Mouse (Mus musculus): ENCODE results near the gene Npm1. TPM values are rescaled to one million over a fixed set of nuclear protein-coding genes. Genes with fewer than 3 reads are reported as not detected.

Gene Npm1
- polyA plus RNA-seq, 1 experiment from 2014 or later = 382 TPM

DNA sequence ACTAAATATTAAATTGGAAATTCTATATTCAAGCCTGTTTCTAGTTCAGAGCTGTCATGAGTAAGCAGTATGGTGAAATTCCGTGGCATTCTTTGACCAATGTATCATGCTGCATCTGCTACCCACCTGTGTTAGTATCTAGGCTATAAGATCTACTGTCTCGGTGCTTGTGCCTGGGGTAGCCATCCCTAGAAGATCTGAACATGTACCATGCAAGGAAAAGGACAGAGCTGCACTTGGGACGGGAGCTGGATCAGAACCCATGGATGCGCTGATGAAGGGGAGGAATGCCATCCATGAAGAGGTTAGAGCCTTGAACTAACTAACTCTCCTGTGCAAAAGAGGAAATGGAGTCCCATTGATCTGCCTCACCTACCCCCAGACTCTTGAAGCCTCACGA is 24.3 kb downstream of the Npm1 start:
- no peak overlapping the region for H3K4me2 ChIP-seq
- H3K9ac ChIP-seq = no peak overlapping the region
- H3K4me1 ChIP-seq = 0 out of 2 replicates have a peak, but pooled peaks cover 1% of the 10 kb centered on the region
- H3K4me3 ChIP-seq = no peak overlapping the region
- no peaks in the 10 kb centered on the region for H3K36me3 ChIP-seq (replicated peaks)
- WGBS = 89% methylated on average over 5 of the region's 5 CpGs
- 0 out of 2 replicates have a peak, but pooled peaks cover 2% of the 10 kb centered on the region for H3K27me3 ChIP-seq (replicated peaks)
- no peak overlapping the region for H3K27ac ChIP-seq
- H3K9me3 ChIP-seq = no peaks in the 10 kb centered on the region
- ATAC-seq (replicated peaks) = no peak

DNA sequence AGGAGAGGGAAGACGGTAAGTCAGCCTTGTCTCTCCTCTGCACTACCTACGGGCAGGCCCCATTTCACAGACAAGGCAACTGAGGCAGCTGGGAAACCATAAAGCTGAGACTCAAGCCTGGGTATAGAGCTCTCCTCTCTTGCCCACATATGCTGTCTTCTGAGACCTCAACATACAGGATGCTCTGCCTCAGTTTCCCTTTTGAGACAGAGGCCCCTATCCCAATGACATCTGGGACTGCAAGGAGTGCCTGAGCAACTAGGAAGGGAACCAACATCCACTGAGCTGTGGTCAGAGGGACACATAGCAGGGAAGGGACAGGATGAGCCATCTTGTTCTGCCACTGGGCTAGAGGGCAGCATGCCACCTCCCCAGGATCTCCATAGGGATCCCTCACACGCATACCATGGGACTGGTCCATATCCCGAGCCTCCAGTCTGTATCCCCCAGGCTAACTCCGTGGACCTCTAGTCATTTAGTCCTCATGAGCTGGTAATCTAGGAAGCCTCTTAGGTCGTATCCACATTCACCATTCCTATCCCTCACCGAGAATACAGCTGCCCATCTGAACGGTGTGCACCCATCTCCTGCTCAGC is 28.5 kb downstream of the Npm1 start:
- Histone ChIP-seq H3K4me1 (no peaks in the 10 kb centered on the region), H3K9ac (no peak overlapping the region), H3K27me3 (replicated peaks) (no peaks in the 10 kb centered on the region), H3K27ac (no peak overlapping the region), H3K4me2 (no peak overlapping the region), H3K36me3 (replicated peaks) (no peaks in the 10 kb centered on the region), H3K4me3 (no peak overlapping the region), H3K9me3 (no peaks in the 10 kb centered on the region)
- WGBS = 91% methylated on average over 8 of the region's 8 CpGs
- ATAC-seq (replicated peaks) = no peak

DNA sequence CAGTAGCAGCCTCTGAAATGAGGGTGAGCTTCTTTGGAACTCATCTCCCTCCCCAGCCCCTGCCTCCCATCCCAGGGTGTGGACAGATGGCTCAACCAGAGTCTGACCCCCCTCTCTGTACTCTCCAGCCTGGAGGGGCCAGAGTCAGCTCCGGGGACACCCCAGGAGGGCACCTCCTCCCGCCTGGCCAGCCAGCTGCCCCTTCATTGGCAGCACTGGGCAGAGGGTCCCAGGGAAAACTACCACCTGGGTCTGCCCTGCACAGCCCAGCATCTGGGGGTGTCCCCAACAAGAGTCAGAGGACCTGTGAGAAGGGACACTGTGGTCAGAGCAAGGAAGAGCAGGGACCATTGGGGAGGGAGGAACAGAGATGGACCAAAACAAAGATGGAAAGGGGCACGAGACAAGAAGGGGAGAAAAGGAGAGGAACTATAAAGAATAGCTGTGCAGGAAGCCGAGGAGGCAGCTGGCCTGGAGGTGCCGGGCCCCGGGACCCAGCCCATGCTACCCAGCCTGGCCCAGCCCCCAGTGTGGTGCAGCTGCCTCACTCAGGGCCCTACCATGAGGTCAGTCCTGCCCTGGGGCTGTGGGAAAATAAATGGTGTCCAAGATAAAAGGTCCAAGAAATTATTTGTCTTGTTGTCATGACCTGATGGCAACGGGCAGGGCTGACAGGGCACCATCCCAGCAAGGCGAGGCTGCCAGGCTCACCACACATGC is 30.2 kb downstream of the Npm1 start:
- WGBS = 73% methylated on average over 8 of the region's 8 CpGs

DNA sequence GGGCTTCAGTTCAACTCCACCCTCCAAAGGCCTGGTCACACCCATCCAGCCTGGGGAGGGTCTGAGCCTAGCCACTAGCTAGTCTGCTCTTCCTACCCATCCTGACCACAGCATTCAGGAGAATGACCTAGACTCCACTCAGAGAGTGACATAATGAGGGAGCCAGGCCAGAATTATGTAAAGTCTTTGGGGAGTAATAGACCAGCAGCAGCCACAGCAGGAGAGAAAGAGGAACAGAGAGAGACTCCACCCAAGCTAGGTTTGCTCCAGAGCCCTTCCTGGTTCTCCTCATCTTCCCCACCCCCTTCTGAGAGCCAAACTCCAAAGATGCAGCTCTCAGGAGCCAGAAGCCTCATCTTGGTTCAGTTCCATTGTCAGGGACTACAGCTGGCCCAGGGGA is 35.9 kb downstream of the Npm1 start:
- ATAC-seq (replicated peaks) = no peak
- no peak overlapping the region for H3K4me3 ChIP-seq
- no peak overlapping the region for H3K4me2 ChIP-seq
- H3K9ac ChIP-seq = no peak overlapping the region
- no peaks in the 10 kb centered on the region; the same call in 1 of the 2 replicates for H3K27me3 ChIP-seq (replicated peaks)
- peaks cover 6% of the 10 kb centered on the region; the same call in 1 of the 2 replicates for H3K4me1 ChIP-seq
- no peaks in the 10 kb centered on the region for H3K9me3 ChIP-seq
- no peaks in the 10 kb centered on the region for H3K36me3 ChIP-seq (replicated peaks)
- H3K27ac ChIP-seq = no peak overlapping the region

More for the DNA sequence above, 30.2 kb downstream of the Npm1 start:
- no peak for ATAC-seq (replicated peaks)
- Histone ChIP-seq H3K27ac (no peak overlapping the region), H3K27me3 (replicated peaks) (no peaks in the 10 kb centered on the region), H3K9ac (no peak overlapping the region), H3K9me3 (no peaks in the 10 kb centered on the region), H3K36me3 (replicated peaks) (no peaks in the 10 kb centered on the region), H3K4me2 (no peak overlapping the region), H3K4me1 (no peaks in the 10 kb centered on the region), H3K4me3 (no peak overlapping the region)

DNA sequence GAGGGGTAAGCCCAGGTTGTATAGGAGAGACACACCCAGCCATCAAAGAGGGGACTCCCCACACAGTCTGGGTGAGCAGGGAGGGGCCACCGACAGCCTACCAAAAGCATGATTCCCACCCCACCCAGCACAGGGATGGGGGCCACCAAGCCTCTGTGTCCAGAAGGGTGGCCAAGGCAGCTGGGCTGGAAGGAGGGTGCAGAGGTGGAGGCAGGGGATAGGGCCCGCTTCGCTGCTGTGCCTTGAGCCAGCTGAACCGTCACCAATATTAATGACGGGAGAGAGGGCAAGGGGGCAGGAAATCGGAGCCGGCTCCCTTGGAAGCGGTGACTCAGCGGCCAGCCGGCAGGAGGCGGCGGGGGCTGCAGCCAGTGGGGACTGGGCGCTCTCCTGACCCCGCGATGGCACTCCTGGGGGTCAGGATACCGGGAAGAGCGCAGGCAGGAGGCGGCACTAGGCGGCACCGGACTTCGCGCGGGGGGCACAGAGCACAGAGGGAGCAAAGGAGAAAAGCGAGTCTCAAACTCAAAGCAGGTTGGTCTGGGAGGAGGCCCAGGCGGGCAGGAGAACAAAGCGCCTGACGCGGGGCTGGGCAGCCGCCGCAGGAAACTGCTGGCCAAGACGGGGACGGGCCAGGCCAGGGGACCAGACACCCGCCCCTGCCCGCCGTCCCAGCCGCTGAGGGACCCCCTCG is 40.3 kb downstream of the Npm1 start:
- Histone ChIP-seq H3K27ac (no peak overlapping the region), H3K9me3 (no peaks in the 10 kb centered on the region), H3K9ac (peak overlapping the region; percentile 31; the same call in 1 of the 2 replicates), H3K4me3 (peak overlapping the region; percentile 27), H3K27me3 (replicated peaks) (no peaks in the 10 kb centered on the region; the same call in 1 of the 2 replicates), H3K4me2 (peak overlapping the region; percentile 55), H3K36me3 (replicated peaks) (no peaks in the 10 kb centered on the region), H3K4me1 (peaks cover 6% of the 10 kb centered on the region; the same call in 1 of the 2 replicates)
- ATAC-seq (replicated peaks) = peak; percentile 55
- WGBS = 6% methylated on average over 33 of the region's 37 CpGs

DNA sequence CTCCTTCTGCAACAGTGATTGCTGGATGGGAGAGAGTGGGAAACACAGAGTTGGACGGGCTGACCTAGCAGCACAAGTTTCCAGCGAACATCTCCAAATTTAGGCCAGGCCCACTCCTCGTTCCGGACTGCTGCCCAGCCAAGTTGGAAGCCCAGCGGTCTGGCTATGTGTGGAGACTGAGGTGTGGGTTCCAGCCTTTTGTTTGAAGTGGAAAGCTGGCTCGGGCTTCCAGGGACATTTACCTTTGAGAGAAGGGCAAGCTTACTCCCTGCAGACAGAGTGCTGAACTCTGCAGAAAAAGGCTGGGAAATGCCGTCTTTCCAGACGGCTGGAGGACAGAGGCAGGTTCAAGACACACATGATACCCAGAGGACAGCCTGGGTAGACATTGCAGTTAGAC is 43.5 kb downstream of the Npm1 start:
- H3K9ac ChIP-seq = no peak overlapping the region
- WGBS = 72% methylated on average over 8 of the region's 8 CpGs
- H3K36me3 ChIP-seq (replicated peaks) = no peaks in the 10 kb centered on the region

DNA sequence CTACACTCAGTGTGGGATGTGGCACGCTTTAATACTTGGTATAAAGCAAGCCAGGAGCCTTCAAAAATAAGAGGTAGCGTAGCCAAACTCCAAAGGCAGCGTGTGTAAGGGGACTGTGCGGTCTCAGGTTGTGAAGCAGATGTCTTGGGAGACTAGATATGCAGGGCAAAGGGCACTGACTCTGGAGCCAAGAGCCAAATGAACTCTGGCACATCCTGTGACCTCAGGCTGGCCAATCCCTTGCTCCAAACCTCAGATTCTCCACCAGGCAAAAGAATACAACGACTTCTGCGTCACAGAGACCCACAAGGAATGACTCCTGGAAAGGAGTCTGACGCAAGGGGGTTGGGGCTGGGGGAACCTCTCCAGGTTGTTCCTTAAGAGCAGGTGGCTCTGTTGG is 43.9 kb downstream of the Npm1 start:
- H3K27me3 ChIP-seq (replicated peaks) = no peaks in the 10 kb centered on the region; the same call in 1 of the 2 replicates
- H3K4me1 ChIP-seq = peaks cover 6% of the 10 kb centered on the region; the same call in 1 of the 2 replicates
- no peak overlapping the region for H3K4me3 ChIP-seq
- no peaks in the 10 kb centered on the region for H3K36me3 ChIP-seq (replicated peaks)
- H3K9me3 ChIP-seq = no peaks in the 10 kb centered on the region
- 91% methylated on average over 7 of the region's 7 CpGs for WGBS
- ATAC-seq (replicated peaks) = no peak
- H3K27ac ChIP-seq = no peak overlapping the region
- no peak overlapping the region for H3K4me2 ChIP-seq
- no peak overlapping the region for H3K9ac ChIP-seq

More for the DNA sequence above, 43.5 kb downstream of the Npm1 start:
- Histone ChIP-seq H3K27ac (no peak overlapping the region), H3K4me3 (no peak overlapping the region), H3K4me2 (no peak overlapping the region), H3K27me3 (replicated peaks) (no peaks in the 10 kb centered on the region; the same call in 1 of the 2 replicates), H3K4me1 (peaks cover 6% of the 10 kb centered on the region; the same call in 1 of the 2 replicates), H3K9me3 (no peaks in the 10 kb centered on the region)
- ATAC-seq (replicated peaks) = no peak

DNA sequence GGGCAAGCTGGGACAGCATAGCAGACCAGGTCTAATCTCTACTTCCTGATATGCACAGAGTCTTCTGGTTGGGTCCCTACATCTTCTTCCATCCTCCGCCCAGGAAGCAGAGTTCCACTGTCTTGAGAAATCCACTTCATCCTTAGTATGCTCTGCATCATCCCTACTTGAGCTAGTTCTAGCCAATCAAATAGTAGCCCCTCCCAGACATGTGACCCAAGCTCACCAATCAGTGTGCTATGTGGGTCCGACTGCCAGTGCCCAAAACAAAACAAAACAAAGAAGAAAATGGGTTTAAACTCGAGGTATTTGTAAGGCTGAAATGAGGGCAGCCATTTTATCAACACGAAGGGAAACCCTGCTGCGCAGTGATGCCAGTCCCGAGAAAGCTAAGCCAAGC is 44.5 kb downstream of the Npm1 start:
- H3K9me3 ChIP-seq = no peaks in the 10 kb centered on the region
- no peak overlapping the region for H3K9ac ChIP-seq
- ATAC-seq (replicated peaks) = no peak
- WGBS = 78% methylated on average over 6 of the region's 6 CpGs
- no peaks in the 10 kb centered on the region; the same call in 1 of the 2 replicates for H3K27me3 ChIP-seq (replicated peaks)
- H3K36me3 ChIP-seq (replicated peaks) = no peaks in the 10 kb centered on the region
- H3K4me2 ChIP-seq = no peak overlapping the region
- peaks cover 6% of the 10 kb centered on the region; the same call in 1 of the 2 replicates for H3K4me1 ChIP-seq
- H3K27ac ChIP-seq = no peak overlapping the region
- no peak overlapping the region for H3K4me3 ChIP-seq

DNA sequence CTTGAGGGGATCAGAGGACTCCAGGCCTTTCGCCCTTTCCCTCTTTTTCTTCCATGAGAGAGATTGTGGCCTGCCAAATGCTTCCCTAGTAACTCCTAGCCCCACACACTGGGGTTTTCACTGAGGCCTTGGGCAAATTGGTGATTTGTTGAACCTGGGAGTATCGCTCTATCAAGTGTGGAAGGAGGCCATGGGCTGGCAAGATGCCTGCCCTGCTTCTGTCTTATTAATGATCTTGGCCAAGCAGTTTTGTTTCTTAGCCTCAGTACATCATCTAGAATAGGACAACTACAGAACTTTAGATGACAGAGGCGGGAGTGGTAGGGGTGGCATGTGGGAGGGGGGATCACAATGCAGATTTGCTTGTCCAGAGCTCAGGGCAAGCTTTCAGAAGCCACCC is 47.2 kb downstream of the Npm1 start:
- no peak for ATAC-seq (replicated peaks)
- Histone ChIP-seq H3K36me3 (replicated peaks) (no peaks in the 10 kb centered on the region), H3K4me3 (no peak overlapping the region), H3K4me1 (no peaks in the 10 kb centered on the region), H3K27me3 (replicated peaks) (no peaks in the 10 kb centered on the region), H3K9me3 (no peaks in the 10 kb centered on the region), H3K4me2 (no peak overlapping the region), H3K27ac (no peak overlapping the region), H3K9ac (no peak overlapping the region)
- WGBS = 78% methylated on average over 3 of the region's 3 CpGs

DNA sequence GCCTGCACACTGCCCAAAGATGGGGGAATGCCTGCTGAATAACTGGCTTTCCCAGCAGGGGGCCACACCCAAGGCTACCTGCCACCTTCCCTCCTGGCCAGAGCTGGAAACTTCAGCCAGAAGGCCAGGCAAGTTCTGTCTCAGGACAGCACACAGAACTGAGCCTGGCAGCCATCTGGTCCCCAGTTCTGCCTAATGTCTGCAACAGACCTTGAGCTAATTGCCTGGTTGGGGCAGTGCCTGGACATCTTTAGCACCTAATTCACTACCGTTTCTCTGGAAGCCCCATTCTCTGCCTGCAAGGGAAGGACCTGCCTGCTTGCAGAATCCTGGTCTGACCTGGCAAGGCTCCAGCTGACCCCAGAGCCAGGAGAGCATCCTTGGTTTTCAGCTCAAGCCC is 50.6 kb downstream of the Npm1 start:
- Histone ChIP-seq H3K9ac (no peak overlapping the region), H3K36me3 (replicated peaks) (no peaks in the 10 kb centered on the region), H3K27ac (no peak overlapping the region), H3K4me1 (no peaks in the 10 kb centered on the region), H3K9me3 (no peaks in the 10 kb centered on the region), H3K27me3 (replicated peaks) (no peaks in the 10 kb centered on the region), H3K4me3 (no peak overlapping the region), H3K4me2 (no peak overlapping the region)
- 35% methylated on average over 1 of the region's 1 CpGs for WGBS
- no peak for ATAC-seq (replicated peaks)

DNA sequence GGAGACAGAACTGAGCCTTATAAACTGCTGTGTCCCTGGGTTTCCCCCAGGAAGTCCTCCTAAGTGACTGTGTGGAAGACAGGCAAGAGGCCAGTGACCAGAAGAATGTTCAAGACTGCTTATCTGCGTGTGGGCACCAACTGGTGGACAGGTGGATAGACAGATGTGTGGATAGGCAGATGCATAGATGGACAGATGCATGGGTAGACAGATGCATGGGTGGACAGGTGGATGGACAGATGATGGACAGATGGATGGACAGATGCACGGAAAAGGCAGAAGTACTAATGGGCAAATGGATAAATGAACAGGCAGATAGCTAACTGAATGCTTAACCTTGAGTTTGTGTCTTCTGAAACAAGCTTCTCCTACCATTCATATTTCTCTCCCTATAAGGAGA is 52.9 kb downstream of the Npm1 start:
- no peak for ATAC-seq (replicated peaks)

DNA sequence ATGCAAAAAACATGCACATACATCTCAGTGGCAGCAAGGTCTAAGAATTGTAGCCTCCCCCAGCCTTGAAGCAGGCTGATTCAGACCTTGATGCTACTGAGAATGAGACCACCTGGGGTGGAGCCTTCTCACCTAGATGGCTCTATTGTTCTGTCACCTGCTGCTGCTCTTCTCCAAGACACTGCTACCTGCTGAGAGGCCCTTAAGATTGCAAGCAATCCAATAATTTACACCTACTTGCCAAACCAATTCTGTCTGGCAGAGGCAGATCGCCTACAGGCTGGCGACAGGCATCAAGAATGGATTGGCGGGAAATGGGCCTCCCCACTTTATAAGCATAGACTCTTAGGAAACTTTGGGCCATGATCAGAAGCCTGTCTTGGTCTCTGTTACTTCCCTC is 55.5 kb downstream of the Npm1 start:
- H3K27ac ChIP-seq = no peak overlapping the region
- no peak overlapping the region for H3K9ac ChIP-seq
- no peaks in the 10 kb centered on the region for H3K4me1 ChIP-seq
- ATAC-seq (replicated peaks) = no peak
- no peak overlapping the region for H3K4me3 ChIP-seq
- no peaks in the 10 kb centered on the region for H3K9me3 ChIP-seq
- H3K27me3 ChIP-seq (replicated peaks) = no peaks in the 10 kb centered on the region
- WGBS = 56% methylated on average over 3 of the region's 3 CpGs
- no peaks in the 10 kb centered on the region for H3K36me3 ChIP-seq (replicated peaks)
- H3K4me2 ChIP-seq = no peak overlapping the region

More for the DNA sequence above, 52.9 kb downstream of the Npm1 start:
- H3K27ac ChIP-seq = no peak overlapping the region
- 76% methylated on average over 2 of the region's 2 CpGs for WGBS
- H3K4me3 ChIP-seq = no peak overlapping the region
- H3K4me1 ChIP-seq = no peaks in the 10 kb centered on the region
- no peaks in the 10 kb centered on the region for H3K27me3 ChIP-seq (replicated peaks)
- H3K36me3 ChIP-seq (replicated peaks) = no peaks in the 10 kb centered on the region
- H3K9ac ChIP-seq = no peak overlapping the region
- H3K4me2 ChIP-seq = no peak overlapping the region
- H3K9me3 ChIP-seq = no peaks in the 10 kb centered on the region

All from midbrain, embryonic 15.5 days (tissue).